Mouse (Mus musculus) cortical plate, adult 2 months (tissue): Measurements from ENCODE around the gene Commd6. TPM values are rescaled to one million over a fixed set of nuclear protein-coding genes. Genes with fewer than 3 reads are reported as not detected.

Source experiments
- H3K27ac ChIP-seq: fragments of 200-500 bp; 2 replicates; pipeline ENCODE4 v1.5.1; 2012; ENCODE audit warnings: low read length, control low read depth, inconsistent platforms; ENCODE audit not compliant: insufficient read depth
- H3K4me1 ChIP-seq: fragments of 200-500 bp; 2 replicates; pipeline ENCODE4 v1.6.1; 2011; ENCODE audit warnings: low read length; ENCODE audit not compliant: control insufficient read depth, insufficient read depth
- H3K4me3 ChIP-seq: fragments of 200-500 bp; 2 replicates; pipeline ENCODE4 v1.5.1; 2011; ENCODE audit warnings: mild to moderate bottlenecking, low read length, control low read depth; ENCODE audit not compliant: insufficient read depth
- CTCF ChIP-seq: fragments of 200-500 bp; IDR thresholded peaks from 2 replicates; pipeline ENCODE4 v1.5.1; 2011; ENCODE audit warnings: mild to moderate bottlenecking, control low read depth, low read length; ENCODE audit not compliant: insufficient read depth; ENCODE audit errors: extremely low read depth
- POLR2A ChIP-seq: fragments of 200-500 bp; IDR thresholded peaks from 2 replicates; pipeline ENCODE4 v1.6.1; 2011; ENCODE audit warnings: mild to moderate bottlenecking, low read length, control low read depth; ENCODE audit not compliant: insufficient read depth; ENCODE audit errors: extremely low read depth
- polyA plus RNA-seq: library from polyadenylated mRNA; depleted of rRNA; stranded (reverse); fragments of >200 nt; gene quantifications from 2 replicates; pipeline ENCODE4 v1.2.3, GENCODE M21; 2012; rRNA removed

Gene Commd6
- polyA plus RNA-seq, result 52.2 and 64.5 TPM in 2 replicates

GRCm38 (mm10) chr14:101640153-101640843, at the start of gene Commd6:
TSS of gene Commd6 (minus strand) at chr14:101640686.
- H3K27ac ChIP-seq, result peak within 1 kb of the TSS; percentile 79; the same call in 1 of the 2 replicates
- peak; percentile 78 for TF ChIP-seq POLR2A
- no peak for TF ChIP-seq CTCF
- no peaks in the 10 kb centered on the region for H3K4me1 ChIP-seq
- H3K4me3 ChIP-seq, result peak within 1 kb of the TSS; percentile 55

DNA sequence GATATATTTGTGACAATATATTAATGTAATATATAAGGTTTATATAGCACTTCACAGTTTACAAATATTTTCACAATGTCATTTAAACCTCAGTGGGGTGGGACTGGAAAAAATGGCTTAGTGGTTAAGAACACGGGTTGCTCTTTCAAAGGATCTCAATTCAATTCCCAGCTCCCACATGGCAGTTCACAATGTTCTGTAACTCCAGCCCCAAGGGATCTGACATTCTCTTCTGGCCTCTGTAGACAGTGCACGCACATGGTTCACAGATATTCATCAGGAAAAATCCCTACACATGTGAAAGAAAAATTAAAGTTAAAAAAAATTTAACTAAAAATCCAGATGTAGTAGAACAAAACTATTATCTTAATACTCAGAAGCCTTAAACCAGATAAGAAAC, 47.9 kb upstream of the Commd6 start:
- no peaks in the 10 kb centered on the region for H3K4me1 ChIP-seq
- H3K27ac ChIP-seq, result no peak overlapping the region
- TF ChIP-seq CTCF (no peak), POLR2A (no peak)
- H3K4me3 ChIP-seq, result no peak overlapping the region

DNA sequence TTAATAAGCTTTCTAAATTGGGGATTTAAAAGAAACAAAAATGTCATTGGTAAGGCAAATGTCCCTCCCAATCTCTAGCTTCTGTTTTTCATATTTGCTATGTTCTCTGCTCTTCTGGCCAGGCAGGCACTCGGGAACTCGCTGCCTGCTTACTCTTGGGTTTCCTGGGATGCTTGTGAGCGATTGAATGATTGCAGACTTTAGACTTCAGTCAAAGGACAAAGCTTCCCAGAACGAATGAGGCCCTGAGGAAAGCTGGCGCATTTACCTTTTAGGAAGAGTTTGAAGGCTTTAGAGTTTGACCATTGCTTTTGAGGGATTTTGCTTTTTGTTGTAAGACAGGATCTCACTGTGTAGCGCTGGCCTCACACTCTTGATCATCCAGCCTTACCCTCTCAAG, 47.2 kb upstream of the Commd6 start:
- H3K27ac ChIP-seq, result no peak overlapping the region
- H3K4me1 ChIP-seq, result no peaks in the 10 kb centered on the region
- no peak overlapping the region for H3K4me3 ChIP-seq
- no peak for TF ChIP-seq POLR2A
- TF ChIP-seq CTCF, result no peak

DNA sequence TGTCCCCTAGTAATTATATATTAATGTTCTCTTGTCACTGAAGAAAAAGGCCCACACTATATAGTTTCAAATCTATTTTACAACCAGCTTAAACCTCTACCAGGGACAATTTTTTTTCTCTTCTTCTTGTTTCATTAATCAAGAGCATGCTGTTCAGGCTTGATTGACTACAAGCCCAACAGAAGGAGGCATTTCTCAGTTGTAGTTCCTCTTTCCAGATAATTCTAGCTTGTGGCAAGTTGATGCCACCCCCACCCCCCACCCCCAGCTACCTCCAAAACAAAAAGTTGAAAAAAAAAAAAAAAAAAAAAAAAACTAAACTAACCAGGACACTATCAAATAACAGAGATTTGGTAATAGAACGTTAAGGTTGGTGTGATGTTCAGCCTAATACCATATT, 31.7 kb upstream of the Commd6 start:
- Histone ChIP-seq H3K4me3 (no peak overlapping the region), H3K27ac (no peak overlapping the region), H3K4me1 (no peaks in the 10 kb centered on the region)
- no peak for TF ChIP-seq CTCF
- no peak for TF ChIP-seq POLR2A

DNA sequence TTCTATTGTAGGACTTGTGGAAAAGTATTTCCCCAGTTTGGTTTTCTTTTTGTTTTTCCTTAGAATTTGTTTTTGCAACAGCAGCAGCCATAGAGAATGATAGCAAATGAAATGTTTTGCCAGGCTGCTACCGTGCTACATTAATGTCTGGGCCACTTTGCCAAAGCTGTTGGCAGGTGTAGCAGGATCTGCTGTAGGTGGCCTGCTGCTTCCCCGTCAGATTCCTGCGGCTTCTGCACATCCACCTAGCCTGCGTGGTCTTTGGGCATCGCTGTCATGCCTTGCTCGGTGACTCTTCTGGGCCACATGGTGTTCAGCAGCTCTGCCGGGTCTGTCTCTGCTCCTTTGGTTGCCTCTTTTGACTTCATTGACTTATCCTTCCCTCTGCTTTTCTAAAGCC, 28.1 kb upstream of the Commd6 start:
- TF ChIP-seq CTCF (no peak), POLR2A (no peak)
- Histone ChIP-seq H3K4me1 (no peaks in the 10 kb centered on the region), H3K4me3 (no peak overlapping the region), H3K27ac (no peak overlapping the region)

DNA sequence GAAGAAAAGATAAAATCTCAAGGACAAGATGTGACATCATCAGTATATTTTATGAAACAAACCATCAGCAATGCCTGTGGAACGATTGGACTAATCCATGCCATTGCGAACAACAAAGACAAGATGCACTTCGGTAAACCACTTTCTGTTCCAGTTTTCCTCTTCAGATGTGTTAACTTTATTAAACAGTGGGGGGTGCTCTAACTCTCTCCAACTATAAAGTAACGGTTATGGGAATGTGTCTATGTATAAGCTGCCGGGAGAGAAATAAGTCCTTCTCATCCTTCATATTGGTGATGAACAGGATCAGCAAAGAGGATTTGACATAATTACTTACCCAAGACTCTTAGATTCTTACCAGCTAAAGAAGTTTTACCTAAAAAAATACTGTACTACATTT, 26.1 kb upstream of the Commd6 start:
- Histone ChIP-seq H3K4me3 (no peak overlapping the region), H3K27ac (no peak overlapping the region), H3K4me1 (no peaks in the 10 kb centered on the region)
- TF ChIP-seq CTCF (no peak), POLR2A (no peak)

- Histone ChIP-seq H3K27ac (no peak overlapping the region), H3K4me1 (no peaks in the 10 kb centered on the region), H3K4me3 (no peak overlapping the region)
- TF ChIP-seq CTCF (no peak), POLR2A (no peak)
Measured at GRCm38 (mm10) chr14:101666056-101666455, 25.6 kb upstream of the Commd6 start.

GRCm38 (mm10) chr14:101664274-101664673, 23.8 kb upstream of the Commd6 start:
- Histone ChIP-seq H3K27ac (no peak overlapping the region), H3K4me3 (no peak overlapping the region), H3K4me1 (no peaks in the 10 kb centered on the region)
- no peak for TF ChIP-seq POLR2A
- no peak for TF ChIP-seq CTCF

- Histone ChIP-seq H3K27ac (no peak overlapping the region), H3K4me1 (no peaks in the 10 kb centered on the region), H3K4me3 (no peak overlapping the region)
Measured at GRCm38 (mm10) chr14:101661654-101662412, 21.3 kb upstream of the Commd6 start.

GRCm38 (mm10) chr14:101656307-101656706, 15.8 kb upstream of the Commd6 start:
- Histone ChIP-seq H3K27ac (no peak overlapping the region), H3K4me3 (no peak overlapping the region), H3K4me1 (0 out of 2 replicates have a peak, but pooled peaks cover 2% of the 10 kb centered on the region)
- TF ChIP-seq CTCF (no peak), POLR2A (no peak)

More at GRCm38 (mm10) chr14:101661654-101662412, 21.3 kb upstream of the Commd6 start:
- no peak for TF ChIP-seq POLR2A
- TF ChIP-seq CTCF, result no peak
